Mouse (Mus musculus): ENCODE measurements around the gene Nudt22.

DNA sequence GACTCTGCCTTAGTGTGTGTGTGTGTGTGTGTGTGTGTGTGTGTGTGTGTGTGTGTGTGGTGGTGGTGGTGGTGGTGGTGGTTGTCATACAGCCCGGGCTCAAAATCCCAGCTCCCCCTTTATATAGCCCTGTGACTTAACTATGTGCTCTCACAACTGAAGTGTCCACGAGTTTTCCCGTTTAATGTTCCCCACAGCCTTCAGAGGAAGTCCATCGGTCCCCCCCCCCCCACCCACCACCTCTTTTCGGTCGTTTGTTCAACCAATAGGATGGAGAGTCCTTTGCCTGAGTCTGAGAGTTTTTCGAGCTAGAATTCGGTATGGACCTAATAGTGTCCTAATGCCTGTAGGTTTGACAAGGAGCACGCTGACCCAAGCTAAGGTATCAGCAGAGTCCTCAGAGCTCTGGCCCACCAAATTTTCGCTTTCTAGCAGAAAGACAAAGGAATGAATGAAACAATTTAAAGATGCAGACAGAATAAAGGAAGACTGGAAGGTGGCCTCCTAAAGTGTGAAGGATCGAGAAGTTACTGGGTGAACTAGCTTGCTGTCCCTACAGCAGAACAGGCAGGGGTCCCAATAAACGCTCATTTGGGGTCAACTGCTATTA is 22.2 kb downstream of the Nudt22 start:
- TF ChIP-seq CTCF (IDR thresholded peaks at IDR 0.05; ENCODE audit: low read depth) (no peak), EP300 (IDR thresholded peaks at IDR 0.05; ENCODE audit: low read depth) (no peak)
